Mouse (Mus musculus): ENCODE results near the gene Igsf9. TPM values are rescaled to one million over a fixed set of nuclear protein-coding genes. Genes with fewer than 3 reads are reported as not detected.

Igsf9 gene
- polyA plus RNA-seq, 1 experiment from 2014 or later = 20.4 TPM

GRCm38 (mm10) chr1:172507701-172508100, 26.1 kb downstream of the Igsf9 start:
- Histone ChIP-seq H3K27me3 (ENCODE audit: control insufficient read depth, insufficient read depth, low read depth, low read length) (no peaks in the 10 kb centered on the region), H3K9ac (ENCODE audit: low read length) (no peak overlapping the region), H3K36me3 (ENCODE audit: control insufficient read depth, insufficient read depth, low read length) (peaks cover 38% of the 10 kb centered on the region), H3K27ac (ENCODE audit: low read length) (no peak overlapping the region), H3K4me1 (replicated peaks; ENCODE audit: control insufficient read depth, insufficient read depth, low read length) (peaks cover 49% of the 10 kb centered on the region), H3K4me3 (ENCODE audit: low read length) (no peak overlapping the region), H3K4me2 (ENCODE audit: low read depth, low read length) (no peak overlapping the region), H3K9me3 (ENCODE audit: control insufficient read depth, low read length) (no peaks in the 10 kb centered on the region)
- no peak for ATAC-seq (ENCODE audit: low read depth)
- 74% methylated on average over 3 of the region's 3 CpGs for WGBS

GRCm38 (mm10) chr1:172508172-172508571, 26.6 kb downstream of the Igsf9 start:
- ATAC-seq (ENCODE audit: low read depth) = no peak
- H3K36me3 ChIP-seq (ENCODE audit: control insufficient read depth, insufficient read depth, low read length) = peaks cover 38% of the 10 kb centered on the region
- no peaks in the 10 kb centered on the region for H3K9me3 ChIP-seq (ENCODE audit: control insufficient read depth, low read length)
- H3K4me2 ChIP-seq (ENCODE audit: low read depth, low read length) = no peak overlapping the region
- H3K27ac ChIP-seq (ENCODE audit: low read length) = no peak overlapping the region; the same call in 1 of the 2 replicates
- H3K4me1 ChIP-seq (replicated peaks; ENCODE audit: control insufficient read depth, insufficient read depth, low read length) = peaks cover 49% of the 10 kb centered on the region
- 37% methylated on average over 2 of the region's 2 CpGs for WGBS
- H3K4me3 ChIP-seq (ENCODE audit: low read length) = no peak overlapping the region
- no peaks in the 10 kb centered on the region for H3K27me3 ChIP-seq (ENCODE audit: control insufficient read depth, insufficient read depth, low read depth, low read length)
- H3K9ac ChIP-seq (ENCODE audit: low read length) = no peak overlapping the region

- no peak overlapping the region for H3K4me3 ChIP-seq (ENCODE audit: low read length)
- no peaks in the 10 kb centered on the region for H3K9me3 ChIP-seq (ENCODE audit: control insufficient read depth, low read length)
- H3K4me1 ChIP-seq (replicated peaks; ENCODE audit: control insufficient read depth, insufficient read depth, low read length) = peaks cover 50% of the 10 kb centered on the region
- ATAC-seq (ENCODE audit: low read depth) = no peak
- peaks cover 38% of the 10 kb centered on the region for H3K36me3 ChIP-seq (ENCODE audit: control insufficient read depth, insufficient read depth, low read length)
- 53% methylated on average over 5 of the region's 5 CpGs for WGBS
- H3K27me3 ChIP-seq (ENCODE audit: control insufficient read depth, insufficient read depth, low read depth, low read length) = no peaks in the 10 kb centered on the region
- H3K4me2 ChIP-seq (ENCODE audit: low read depth, low read length) = no peak overlapping the region
- no peak overlapping the region for H3K9ac ChIP-seq (ENCODE audit: low read length)
- peak overlapping the region; percentile 91 for H3K27ac ChIP-seq (ENCODE audit: low read length)
Observed at GRCm38 (mm10) chr1:172509235-172509634, 27.6 kb downstream of the Igsf9 start.

GRCm38 (mm10) chr1:172509983-172510382, 28.4 kb downstream of the Igsf9 start:
- H3K4me3 ChIP-seq (ENCODE audit: low read length) = no peak overlapping the region
- no peaks in the 10 kb centered on the region for H3K27me3 ChIP-seq (ENCODE audit: control insufficient read depth, insufficient read depth, low read depth, low read length)
- peaks cover 36% of the 10 kb centered on the region for H3K36me3 ChIP-seq (ENCODE audit: control insufficient read depth, insufficient read depth, low read length)
- H3K4me2 ChIP-seq (ENCODE audit: low read depth, low read length) = peak overlapping the region; percentile 43
- no peak overlapping the region for H3K9ac ChIP-seq (ENCODE audit: low read length)
- peak overlapping the region; percentile 91 for H3K27ac ChIP-seq (ENCODE audit: low read length)
- H3K4me1 ChIP-seq (replicated peaks; ENCODE audit: control insufficient read depth, insufficient read depth, low read length) = peaks cover 49% of the 10 kb centered on the region
- H3K9me3 ChIP-seq (ENCODE audit: control insufficient read depth, low read length) = no peaks in the 10 kb centered on the region
- ATAC-seq (ENCODE audit: low read depth) = peak; percentile 44
- WGBS = 36% methylated on average over 8 of the region's 8 CpGs

GRCm38 (mm10) chr1:172510421-172510972, 28.9 kb downstream of the Igsf9 start:
- H3K9ac ChIP-seq (ENCODE audit: low read length) = peak overlapping the region; percentile 42
- H3K36me3 ChIP-seq (ENCODE audit: control insufficient read depth, insufficient read depth, low read length) = peaks cover 30% of the 10 kb centered on the region
- peak overlapping the region; percentile 43 for H3K4me2 ChIP-seq (ENCODE audit: low read depth, low read length)
- peak overlapping the region; percentile 91 for H3K27ac ChIP-seq (ENCODE audit: low read length)
- H3K9me3 ChIP-seq (ENCODE audit: control insufficient read depth, low read length) = no peaks in the 10 kb centered on the region
- WGBS = 29% methylated on average over 13 of the region's 13 CpGs
- no peak overlapping the region for H3K4me3 ChIP-seq (ENCODE audit: low read length)
- ATAC-seq (ENCODE audit: low read depth) = peak; percentile 29
- H3K27me3 ChIP-seq (ENCODE audit: control insufficient read depth, insufficient read depth, low read depth, low read length) = no peaks in the 10 kb centered on the region
- peaks cover 49% of the 10 kb centered on the region for H3K4me1 ChIP-seq (replicated peaks; ENCODE audit: control insufficient read depth, insufficient read depth, low read length)

- Histone ChIP-seq H3K9me3 (ENCODE audit: control insufficient read depth, low read length) (peaks cover 4% of the 10 kb centered on the region), H3K27ac (ENCODE audit: low read length) (peak overlapping the region; percentile 70), H3K4me3 (ENCODE audit: low read length) (no peak overlapping the region), H3K9ac (ENCODE audit: low read length) (no peak overlapping the region), H3K4me2 (ENCODE audit: low read depth, low read length) (peak overlapping the region; percentile 1; the same call in 1 of the 2 replicates), H3K4me1 (replicated peaks; ENCODE audit: control insufficient read depth, insufficient read depth, low read length) (peaks cover 39% of the 10 kb centered on the region), H3K27me3 (ENCODE audit: control insufficient read depth, insufficient read depth, low read depth, low read length) (no peaks in the 10 kb centered on the region), H3K36me3 (ENCODE audit: control insufficient read depth, insufficient read depth, low read length) (peaks cover 11% of the 10 kb centered on the region)
- peak; percentile 34; the same call in 1 of the 2 replicates for ATAC-seq (ENCODE audit: low read depth)
- WGBS = 14% methylated on average over 13 of the region's 13 CpGs
Observed at GRCm38 (mm10) chr1:172512962-172513361, 31.4 kb downstream of the Igsf9 start.

GRCm38 (mm10) chr1:172513525-172514212, 32.1 kb downstream of the Igsf9 start:
- H3K4me3 ChIP-seq (ENCODE audit: low read length) = no peak overlapping the region
- peaks cover 6% of the 10 kb centered on the region for H3K9me3 ChIP-seq (ENCODE audit: control insufficient read depth, low read length)
- H3K27ac ChIP-seq (ENCODE audit: low read length) = peak overlapping the region; percentile 70
- peak; percentile 77 for ATAC-seq (ENCODE audit: low read depth)
- H3K27me3 ChIP-seq (ENCODE audit: control insufficient read depth, insufficient read depth, low read depth, low read length) = no peaks in the 10 kb centered on the region
- peak overlapping the region; percentile 1 for H3K4me2 ChIP-seq (ENCODE audit: low read depth, low read length)
- 33% methylated on average over 17 of the region's 17 CpGs for WGBS
- peak overlapping the region; percentile 34; the same call in 1 of the 2 replicates for H3K9ac ChIP-seq (ENCODE audit: low read length)
- peaks cover 4% of the 10 kb centered on the region for H3K36me3 ChIP-seq (ENCODE audit: control insufficient read depth, insufficient read depth, low read length)
- peaks cover 37% of the 10 kb centered on the region for H3K4me1 ChIP-seq (replicated peaks; ENCODE audit: control insufficient read depth, insufficient read depth, low read length)

GRCm38 (mm10) chr1:172514213-172514529, 32.6 kb downstream of the Igsf9 start:
- Histone ChIP-seq H3K4me1 (replicated peaks; ENCODE audit: control insufficient read depth, insufficient read depth, low read length) (peaks cover 37% of the 10 kb centered on the region), H3K9me3 (ENCODE audit: control insufficient read depth, low read length) (peaks cover 6% of the 10 kb centered on the region), H3K27ac (ENCODE audit: low read length) (peak overlapping the region; percentile 70), H3K27me3 (ENCODE audit: control insufficient read depth, insufficient read depth, low read depth, low read length) (no peaks in the 10 kb centered on the region), H3K4me2 (ENCODE audit: low read depth, low read length) (peak overlapping the region; percentile 1), H3K4me3 (ENCODE audit: low read length) (no peak overlapping the region), H3K9ac (ENCODE audit: low read length) (0 out of 2 replicates have a peak overlapping the region, but pooled peaks have one; percentile 34), H3K36me3 (ENCODE audit: control insufficient read depth, insufficient read depth, low read length) (no peaks in the 10 kb centered on the region)
- ATAC-seq (ENCODE audit: low read depth) = no peak
- 46% methylated on average over 4 of the region's 4 CpGs for WGBS

- WGBS = 58% methylated on average over 7 of the region's 7 CpGs
- peaks cover 41% of the 10 kb centered on the region for H3K4me1 ChIP-seq (replicated peaks; ENCODE audit: control insufficient read depth, insufficient read depth, low read length)
- no peak overlapping the region for H3K4me2 ChIP-seq (ENCODE audit: low read depth, low read length)
- H3K36me3 ChIP-seq (ENCODE audit: control insufficient read depth, insufficient read depth, low read length) = no peaks in the 10 kb centered on the region
- H3K9me3 ChIP-seq (ENCODE audit: control insufficient read depth, low read length) = peaks cover 6% of the 10 kb centered on the region
- no peak overlapping the region for H3K4me3 ChIP-seq (ENCODE audit: low read length)
- H3K9ac ChIP-seq (ENCODE audit: low read length) = 0 out of 2 replicates have a peak overlapping the region, but pooled peaks have one; percentile 34
- H3K27me3 ChIP-seq (ENCODE audit: control insufficient read depth, insufficient read depth, low read depth, low read length) = no peaks in the 10 kb centered on the region
- peak overlapping the region; percentile 70 for H3K27ac ChIP-seq (ENCODE audit: low read length)
- ATAC-seq (ENCODE audit: low read depth) = no peak
Observed at GRCm38 (mm10) chr1:172514551-172515268, 33.1 kb downstream of the Igsf9 start.

Data from lung, embryonic 16.5 days (tissue).